Mouse (Mus musculus): ENCODE results near the gene Palld. TPM values are rescaled to one million over a fixed set of nuclear protein-coding genes. Genes with fewer than 3 reads are reported as not detected.

Palld gene
- total RNA-seq, 2 experiments from 2014 or later = 0.12 to 0.17 TPM

DNA sequence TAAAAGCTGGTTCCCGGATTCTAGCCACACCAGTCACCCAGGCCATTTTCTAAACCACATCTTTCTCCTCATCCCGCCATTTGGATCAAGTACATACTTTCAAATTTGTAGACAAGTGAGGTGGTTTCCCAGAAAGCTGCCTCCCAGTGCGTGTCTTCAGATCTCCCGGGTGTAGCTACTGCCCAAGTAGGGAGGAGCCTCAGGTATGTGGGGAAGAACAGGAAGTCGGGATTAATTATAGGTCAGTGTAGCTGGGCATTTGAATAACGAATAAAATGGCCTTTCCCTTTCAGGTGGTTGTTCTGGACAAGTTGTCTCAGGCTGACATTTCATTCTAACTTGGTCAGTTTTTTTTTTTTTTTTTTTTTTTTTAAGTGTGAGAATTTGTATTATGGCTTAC is 170.3 kb downstream of the Palld start:
- ATAC-seq (replicated peaks; ENCODE audit: poor library complexity) = no peak

DNA sequence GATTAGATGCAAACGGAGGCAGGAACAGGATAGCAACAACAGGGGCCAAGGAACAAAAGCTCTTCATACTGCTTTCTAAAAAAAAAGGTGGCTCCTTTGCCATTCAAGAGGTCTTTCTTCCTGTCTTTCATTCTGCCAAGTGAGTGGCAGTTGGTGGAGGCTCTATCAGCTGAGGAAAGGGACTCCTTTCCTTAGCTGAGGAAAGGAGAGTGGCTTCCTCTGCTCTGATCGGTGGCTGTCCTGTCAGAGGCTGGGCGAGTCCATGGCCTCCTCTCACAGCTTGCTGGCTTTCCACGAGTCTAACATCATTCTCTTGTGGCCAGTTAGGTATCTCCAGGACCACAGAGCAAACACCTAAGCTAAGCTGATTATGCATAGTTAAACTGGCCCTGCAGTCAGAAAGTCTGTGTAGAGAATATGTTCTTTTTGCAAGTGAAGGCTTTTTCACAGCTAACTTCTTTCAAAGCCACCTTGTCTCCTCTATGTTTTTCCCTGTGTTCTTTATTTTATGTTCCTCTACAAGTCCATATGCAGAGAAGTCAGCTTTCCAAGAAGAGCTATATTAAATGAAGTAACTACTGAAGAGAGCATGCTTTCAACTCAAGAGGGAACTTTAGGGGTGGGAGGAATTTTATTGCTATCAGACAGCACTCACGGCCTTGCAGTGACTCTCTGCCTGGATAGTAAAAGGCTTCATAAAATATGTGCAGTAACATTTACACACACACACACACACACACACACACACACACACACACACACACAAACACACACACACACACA is 171.0 kb downstream of the Palld start:
- peak; percentile 31; the same call in 1 of the 2 replicates for ATAC-seq (replicated peaks; ENCODE audit: poor library complexity)

DNA sequence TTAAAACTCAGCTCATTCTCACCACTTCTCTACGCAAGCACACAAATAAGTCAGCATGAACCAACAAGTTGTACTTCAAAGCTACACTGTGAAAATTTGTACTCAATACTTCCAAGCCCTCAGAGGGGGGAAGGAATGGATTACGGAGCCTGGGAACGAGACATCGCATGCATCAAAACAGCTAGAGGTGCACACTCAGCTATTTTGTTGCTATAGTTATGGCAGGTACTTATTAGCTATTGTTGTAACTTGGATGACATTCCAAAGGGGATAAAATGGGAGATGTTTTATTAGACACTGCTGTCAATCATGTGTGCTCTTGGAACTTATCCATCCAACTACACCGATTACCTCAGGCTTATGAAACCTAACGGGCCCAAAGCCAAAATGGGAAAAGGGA is 171.8 kb downstream of the Palld start:
- no peak for ATAC-seq (replicated peaks; ENCODE audit: poor library complexity)

DNA sequence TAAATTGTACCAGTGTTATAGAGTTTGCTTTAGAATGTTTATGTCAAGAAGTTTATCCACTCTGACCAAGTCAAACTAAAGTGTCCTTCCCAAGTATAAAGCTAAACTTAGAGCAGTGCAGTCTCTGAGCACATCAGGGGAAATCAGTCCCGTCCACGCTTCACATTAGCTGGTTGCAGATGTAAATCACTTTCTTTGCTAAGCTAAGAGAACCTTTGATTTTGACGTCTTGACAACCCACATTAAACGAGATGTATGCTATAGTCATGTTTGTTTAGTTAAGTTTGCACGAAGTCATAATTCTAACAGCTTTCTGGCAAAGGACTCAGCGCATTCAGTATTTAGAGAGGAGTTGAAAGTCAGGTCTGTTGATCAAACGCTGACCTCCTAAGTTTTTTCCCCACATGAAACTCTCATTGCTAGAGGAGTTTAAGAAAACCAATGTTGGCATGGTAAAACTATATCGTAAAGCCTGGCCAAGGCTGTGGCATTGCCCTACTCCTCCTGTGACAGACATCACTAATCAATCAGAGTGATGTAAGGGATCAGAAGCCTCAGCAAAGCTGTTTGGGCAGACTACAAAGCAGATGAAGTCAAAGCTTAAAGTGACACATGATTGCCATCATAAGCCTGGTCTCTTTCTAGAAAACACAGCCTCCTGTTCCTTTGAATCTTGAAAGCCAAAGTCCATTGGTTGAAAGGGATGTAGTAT is 177.0 kb downstream of the Palld start:
- ATAC-seq (replicated peaks; ENCODE audit: poor library complexity) = no peak

DNA sequence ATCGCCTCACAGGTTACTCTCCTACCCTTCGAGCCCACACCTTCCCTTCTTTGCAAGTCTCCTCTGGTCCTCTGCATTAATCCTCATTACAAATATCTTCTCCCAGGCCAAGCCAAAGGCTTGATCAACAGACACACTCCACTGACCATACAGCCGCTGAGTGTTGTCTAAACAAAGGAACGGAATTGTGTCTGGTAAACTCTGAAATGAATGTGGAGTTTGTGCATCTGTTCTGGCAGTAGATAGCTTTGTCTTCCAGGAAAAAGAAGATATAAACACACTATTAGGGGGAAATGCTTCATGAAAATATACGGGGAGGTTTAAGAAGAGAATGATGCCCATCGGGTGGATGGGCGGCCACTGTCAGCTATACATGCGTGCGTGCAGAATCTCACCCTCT is 180.3 kb downstream of the Palld start:
- no peak for ATAC-seq (replicated peaks; ENCODE audit: poor library complexity)

DNA sequence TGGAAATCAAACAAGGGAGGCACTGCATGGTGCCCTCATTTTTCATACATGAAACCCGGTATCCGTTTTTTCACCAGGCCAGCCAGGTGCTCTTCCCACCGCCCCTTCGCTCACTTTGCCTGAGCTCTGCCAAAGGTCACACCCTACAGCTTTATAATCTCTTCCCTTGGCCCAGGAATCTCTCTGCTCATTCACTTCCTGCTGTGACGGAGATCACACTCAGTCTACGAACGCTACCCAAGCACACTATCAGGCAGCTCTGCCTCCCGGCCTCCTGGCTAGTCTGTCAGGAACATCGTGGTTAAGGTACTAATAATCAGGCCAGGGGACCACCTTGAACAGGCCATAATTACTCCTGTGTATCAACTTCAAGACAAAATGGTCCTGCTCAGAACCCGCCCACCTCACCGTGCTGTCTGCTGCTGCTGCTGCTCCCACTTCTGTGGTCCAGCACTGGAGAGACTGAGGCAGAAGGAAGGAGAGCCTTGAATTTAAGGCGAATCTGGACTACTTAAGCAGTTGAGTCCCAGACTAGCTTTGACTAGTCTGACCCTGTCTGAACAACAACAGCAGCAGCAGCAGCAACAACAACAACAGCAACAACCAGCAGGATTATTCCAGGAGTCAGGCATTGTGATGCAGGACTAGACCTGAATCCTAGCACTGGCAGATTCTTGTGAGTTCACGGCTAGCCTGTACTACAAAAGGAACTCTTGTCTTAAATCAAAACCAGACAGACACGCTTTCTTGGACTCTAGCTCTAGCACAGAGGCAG is 187.0 kb downstream of the Palld start:
- ATAC-seq (replicated peaks; ENCODE audit: poor library complexity) = no peak

DNA sequence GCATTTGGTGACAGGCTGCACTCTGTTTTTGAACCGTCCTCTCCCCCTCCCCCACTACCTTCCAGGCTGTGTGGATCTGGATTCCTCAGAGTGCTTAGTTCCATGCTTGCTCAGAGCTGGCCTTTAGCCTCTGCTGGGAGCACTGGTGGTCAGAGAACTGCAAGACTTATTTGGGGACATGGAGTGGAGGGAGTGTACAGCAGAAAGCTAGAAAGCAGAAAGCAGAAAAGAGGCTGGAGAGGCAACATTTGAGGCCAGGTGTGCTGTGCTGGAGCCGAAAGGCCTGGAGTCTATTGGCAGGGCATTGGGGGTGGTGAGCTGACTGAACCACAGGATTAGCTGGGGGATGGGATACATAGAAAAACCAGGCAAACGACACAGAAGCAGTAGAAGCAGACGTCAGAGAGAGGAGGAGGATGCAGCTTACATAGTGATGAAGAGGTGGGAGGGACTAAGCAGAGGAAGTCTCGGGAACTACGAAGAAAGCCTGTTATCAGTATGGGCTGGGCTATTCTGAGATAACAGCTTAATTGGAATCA is 188.1 kb downstream of the Palld start:
- no peak for ATAC-seq (replicated peaks; ENCODE audit: poor library complexity)

DNA sequence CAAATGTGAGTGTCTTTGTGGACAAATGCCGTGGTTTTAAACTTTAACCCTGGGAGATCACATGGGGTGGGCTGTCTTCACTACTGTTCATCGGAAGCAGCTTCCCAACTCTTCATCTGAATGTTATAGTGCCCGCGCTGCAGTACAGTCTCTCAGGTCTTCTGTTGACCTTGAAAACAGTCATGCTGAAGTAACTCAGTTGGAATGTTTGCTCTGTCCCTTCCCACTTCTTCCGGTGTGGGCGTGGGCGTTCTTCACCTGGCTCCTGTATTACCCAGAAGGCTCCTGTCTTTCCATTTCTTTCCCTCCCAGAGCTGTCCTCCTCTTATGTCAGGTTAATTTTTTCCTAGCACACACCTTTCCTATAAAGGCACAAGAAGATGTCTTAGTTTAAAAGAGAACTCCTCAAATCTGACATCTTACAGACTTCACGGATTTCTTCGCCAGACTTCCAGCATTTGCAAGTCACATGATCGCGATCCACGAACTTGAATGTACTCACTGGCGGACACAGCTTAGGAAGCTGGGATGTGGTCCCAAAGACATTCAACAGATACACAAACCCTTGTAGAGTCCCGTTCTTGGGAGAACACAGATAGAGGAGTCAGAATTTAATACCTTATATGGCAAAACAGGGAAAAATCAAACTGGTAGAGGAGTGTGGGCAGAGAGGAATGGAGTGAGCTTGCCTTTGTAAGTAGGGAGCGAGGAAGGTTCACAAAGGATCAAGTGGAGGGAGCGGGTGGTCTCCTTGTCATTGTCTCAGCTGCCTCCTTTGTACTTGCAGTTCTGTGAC is 189.1 kb downstream of the Palld start:
- ATAC-seq (replicated peaks; ENCODE audit: poor library complexity) = no peak

DNA sequence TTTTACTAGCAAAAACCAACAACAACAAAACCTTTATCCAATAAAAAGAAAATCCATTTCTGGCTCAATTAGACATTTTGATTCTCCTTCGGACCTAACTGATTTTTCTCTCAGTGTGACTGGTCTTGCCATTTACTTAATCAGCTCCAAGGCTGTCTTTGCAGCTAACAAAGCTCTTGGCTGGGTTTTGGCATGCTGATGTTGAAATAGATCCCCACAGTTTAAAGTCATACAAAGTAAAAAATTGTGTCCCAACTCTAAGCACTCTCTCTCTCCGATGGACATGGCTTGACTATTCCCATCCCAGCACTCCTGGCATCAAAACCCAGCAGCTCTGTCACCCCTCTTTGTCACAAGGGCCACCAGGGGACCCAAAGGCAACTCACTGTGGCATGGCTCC is 190.1 kb downstream of the Palld start:
- no peak for ATAC-seq (replicated peaks; ENCODE audit: poor library complexity)

DNA sequence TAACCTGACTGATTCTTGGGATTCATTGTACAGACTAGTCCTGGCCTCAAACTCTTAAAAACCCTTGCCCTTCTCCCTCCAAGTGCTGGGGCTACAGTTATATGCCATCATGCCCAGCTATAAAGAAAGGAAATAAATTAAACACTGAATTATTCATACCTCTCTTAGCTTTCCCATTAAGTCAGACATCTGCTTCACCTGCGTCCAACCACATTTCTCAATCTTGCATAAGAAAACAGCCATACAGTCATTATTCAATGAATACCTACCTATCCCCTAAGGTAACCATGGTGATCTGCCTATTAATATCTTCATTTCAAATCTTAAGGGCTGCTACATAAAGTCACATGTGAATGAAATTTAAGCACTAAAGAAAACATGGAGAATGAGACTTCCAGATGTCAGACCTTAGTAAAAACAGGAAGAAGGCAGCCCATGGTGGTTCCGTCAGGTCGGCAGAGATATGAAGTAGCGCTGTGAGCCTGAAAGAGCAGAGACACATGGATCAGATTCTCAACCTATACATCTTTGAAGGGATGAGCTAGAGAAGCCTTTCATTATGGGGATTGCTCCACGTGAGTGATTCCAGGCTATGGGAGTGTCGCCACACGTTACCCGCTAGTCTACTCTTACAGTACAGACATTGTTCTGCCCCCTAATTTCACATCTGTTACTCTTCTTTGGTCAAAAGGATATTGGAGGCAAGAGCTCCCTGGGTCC is 193.7 kb downstream of the Palld start:
- ATAC-seq (replicated peaks; ENCODE audit: poor library complexity) = no peak

DNA sequence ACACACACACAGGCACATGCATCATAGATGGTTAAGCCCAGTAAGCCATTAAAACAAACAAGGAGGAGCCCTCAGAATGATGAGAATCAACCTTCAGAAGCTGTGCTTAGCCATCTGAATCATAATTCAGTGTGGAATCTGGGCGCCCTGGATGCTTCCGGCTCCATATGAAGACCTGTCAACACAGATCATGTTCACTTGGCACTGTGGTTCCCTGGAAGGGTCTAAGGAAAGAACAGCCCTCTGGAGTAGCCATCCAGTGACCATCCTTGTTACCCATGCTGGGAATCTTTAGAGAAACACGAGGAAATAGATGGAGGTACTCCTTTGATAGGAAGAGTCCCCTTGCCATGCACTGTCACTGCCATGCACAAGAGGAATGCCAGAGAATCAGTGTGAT is 197.0 kb downstream of the Palld start:
- ATAC-seq (replicated peaks; ENCODE audit: poor library complexity) = no peak

DNA sequence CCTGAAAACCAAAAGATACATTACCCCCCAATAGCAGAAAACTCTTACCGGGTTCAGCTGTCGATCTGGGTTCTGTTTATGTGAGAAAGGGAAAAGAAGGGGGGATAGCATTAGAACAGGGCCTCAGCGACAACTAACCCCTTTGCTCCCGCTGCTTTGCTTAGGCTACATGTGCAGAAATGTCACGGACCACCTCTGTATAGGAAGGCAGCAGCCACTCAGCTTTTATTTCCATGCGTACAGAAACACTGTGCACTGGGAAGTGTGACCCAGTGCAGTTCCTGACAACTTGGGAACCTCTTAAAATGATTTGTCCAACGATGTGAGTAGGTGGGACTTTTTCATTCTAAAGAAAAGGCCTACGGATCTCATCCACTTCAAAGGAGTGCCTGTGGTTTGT is 200.4 kb downstream of the Palld start:
- ATAC-seq (replicated peaks; ENCODE audit: poor library complexity) = no peak

DNA sequence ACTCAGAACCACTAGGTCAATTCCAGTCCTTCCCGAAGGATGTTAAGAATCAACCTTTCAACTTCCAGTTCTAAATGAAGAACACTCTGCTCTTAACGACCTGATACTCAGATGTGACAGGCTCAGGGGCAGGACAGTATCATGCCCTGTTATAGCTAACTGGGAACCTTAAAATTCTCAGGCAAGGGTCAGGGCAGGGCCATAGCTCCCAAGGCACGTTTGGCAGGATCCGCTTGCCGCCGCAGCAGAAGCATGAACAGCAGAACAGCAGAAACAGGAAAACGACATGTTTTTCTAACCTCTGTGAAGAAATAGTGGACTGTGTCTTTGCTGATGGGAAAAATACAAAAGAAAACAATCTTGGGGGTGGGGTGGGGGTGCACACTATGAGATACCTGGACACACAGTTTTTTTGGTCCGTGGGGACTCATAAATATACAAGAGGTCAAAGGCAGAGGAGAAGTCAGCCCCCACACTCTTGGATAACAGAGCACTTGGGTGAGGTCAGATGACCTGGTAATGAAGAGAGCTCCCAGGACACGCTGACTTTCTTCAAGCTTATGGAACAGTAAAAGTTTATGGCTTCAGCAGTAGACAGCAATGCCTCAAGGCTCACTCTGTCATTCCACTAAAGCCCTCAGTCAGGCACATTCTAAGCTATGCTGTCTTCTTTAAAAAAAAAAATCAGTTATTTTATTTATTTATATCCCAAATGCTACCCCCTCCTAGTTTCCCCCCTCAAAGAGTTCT is 201.4 kb downstream of the Palld start:
- no peak for ATAC-seq (replicated peaks; ENCODE audit: poor library complexity)

DNA sequence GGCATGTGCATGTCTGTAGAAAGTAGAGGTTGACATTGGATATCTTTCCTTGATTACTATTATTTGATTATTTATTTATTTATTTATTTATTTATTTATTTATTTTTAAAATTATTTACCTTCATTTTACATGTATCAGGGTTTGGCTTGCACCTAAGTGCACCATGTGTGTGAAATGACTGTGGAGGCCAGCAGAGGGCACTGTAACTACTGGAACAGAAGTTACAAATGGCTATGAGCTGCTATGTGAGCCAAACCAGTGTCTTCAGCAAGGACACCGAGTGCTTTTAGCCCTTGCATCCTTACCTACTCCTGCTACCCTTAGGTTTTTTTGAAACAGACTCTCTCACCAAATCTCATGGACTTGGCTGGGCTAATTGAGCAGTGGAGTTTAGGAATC is 202.2 kb downstream of the Palld start:
- peak; percentile 91 for ATAC-seq (replicated peaks; ENCODE audit: poor library complexity)

DNA sequence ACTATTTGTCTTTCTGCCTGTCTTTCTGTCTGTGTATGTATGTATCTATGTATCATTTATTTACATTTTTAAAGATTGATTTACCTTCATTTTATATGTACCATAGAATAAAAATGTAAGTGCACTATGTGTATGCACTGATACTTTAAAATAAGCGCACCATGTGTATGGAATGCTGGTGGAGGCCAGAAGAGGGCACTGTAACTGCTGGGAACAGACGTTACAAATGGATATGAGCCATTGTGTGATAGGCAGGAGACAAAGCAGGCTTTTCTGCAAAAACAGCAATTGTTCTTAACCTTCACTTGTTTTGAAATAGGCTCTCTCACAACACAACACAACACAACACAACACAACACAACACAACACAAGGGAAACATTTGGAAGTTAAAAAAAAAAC is 203.5 kb downstream of the Palld start:
- ATAC-seq (replicated peaks; ENCODE audit: poor library complexity) = peak; percentile 51; the same call in 1 of the 2 replicates

DNA sequence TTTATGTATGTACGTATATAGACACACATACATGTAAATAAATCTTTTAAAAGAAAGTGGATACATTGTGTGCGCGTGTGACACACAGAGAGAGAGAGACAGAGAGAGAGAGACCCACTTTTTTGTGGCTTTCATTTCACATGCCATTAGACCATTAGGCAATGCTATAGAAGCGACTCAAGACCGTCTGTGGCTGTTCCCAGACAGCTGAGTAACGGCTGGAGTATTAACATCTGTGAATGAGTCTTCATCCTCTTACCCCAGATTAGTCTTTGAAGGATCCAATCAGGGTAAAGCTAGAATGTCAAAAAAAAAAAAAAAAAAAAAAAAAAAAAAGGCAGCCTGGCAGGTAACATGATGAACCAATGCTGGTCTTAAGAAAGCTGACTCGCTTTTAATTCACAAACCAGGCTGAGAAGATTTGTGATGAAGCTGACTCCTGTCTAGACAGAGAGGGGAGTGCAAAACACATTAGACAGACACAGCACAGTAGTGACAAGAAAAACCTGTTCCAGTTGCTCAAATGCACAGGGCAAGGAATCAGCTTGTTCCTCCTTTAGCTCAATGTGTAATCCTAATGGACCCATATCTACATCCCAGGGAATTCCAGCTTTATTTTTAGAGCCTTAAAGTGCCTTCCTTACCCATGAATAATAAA is 204.6 kb downstream of the Palld start:
- ATAC-seq (replicated peaks; ENCODE audit: poor library complexity) = no peak

DNA sequence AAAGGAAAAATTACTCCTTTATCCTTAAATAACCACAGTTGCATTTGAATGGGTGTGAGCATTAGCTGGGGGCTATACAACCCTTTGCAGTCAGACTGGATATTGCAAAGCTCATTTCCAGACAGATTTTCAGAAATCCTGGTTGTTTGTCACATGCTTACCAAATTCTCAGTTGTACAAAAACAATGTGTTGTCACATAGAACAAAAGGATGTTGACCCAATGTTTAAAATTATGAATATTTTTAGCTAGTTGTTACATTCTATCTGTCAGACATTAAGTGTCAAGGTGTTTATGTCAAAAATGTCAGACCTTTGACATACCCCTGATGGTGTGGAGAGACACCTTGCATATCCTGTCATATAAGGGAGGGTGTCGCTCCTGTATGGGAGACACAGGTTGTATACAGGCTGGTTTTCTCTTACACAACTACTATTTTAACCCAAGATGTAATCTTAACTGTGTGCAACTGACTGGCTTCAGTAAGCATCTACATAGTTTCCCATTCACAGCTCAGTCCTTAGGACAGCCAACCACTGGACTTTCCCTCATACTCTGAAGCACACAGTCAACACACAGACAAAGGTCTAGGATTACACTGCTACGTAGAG is 205.5 kb downstream of the Palld start:
- no peak for ATAC-seq (replicated peaks; ENCODE audit: poor library complexity)

DNA sequence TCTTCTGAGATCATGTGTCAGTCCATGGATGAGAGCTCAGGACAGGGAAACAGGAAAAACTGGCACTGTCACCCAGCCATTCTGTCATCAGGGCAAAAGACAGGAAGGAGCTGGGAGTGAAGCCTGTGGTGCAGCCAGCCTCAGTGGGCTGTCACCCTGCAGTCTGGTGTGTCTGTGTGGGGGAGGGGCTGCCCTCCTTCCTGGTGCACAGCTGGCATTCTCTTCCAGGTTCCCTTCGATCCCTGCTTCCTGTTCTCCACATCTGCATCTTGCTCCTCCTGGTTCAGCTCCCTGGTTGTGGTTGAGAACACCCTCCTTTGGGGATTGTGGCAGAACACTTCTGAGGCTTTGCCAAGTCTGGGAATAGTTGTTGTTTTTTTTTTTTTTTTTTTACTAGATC is 207.1 kb downstream of the Palld start:
- no peak for ATAC-seq (replicated peaks; ENCODE audit: poor library complexity)
